Mouse (Mus musculus) forebrain, embryonic 14.5 days (tissue): ENCODE measurements around the gene Aldh3a1. TPM values are rescaled to one million over a fixed set of nuclear protein-coding genes. Genes with fewer than 3 reads are reported as not detected.

Experiments
- ATAC-seq: fragments of 200-750 bp; cut with Nextera tagmentation; 2 replicates; pipeline ENCODE4 v1.8.0; 2017; ENCODE audit warnings: mild to moderate bottlenecking, moderate library complexity
- DNase-seq: peaks from one replicate; pipeline ENCODE4 v3.0.0-alpha.2; 2015; ENCODE audit warnings: low spot score
- H3K27ac ChIP-seq: fragments of 300-500 bp; sonication (generic); 2 replicates; pipeline ENCODE4 v1.5.1; 2014; ENCODE audit warnings: low read depth, mild to moderate bottlenecking, control low read depth, low read length, moderate library complexity
- H3K27me3 ChIP-seq: fragments of 300-500 bp; sonication (generic); replicated peaks from 2 replicates; pipeline ENCODE4 v1.6.1; 2014; ENCODE audit warnings: low read length, control low read depth, mixed read lengths; ENCODE audit not compliant: control insufficient read depth, insufficient read depth
- H3K36me3 ChIP-seq: fragments of 300-500 bp; sonication (generic); 2 replicates; pipeline ENCODE4 v1.6.1; 2014; ENCODE audit warnings: low read length, control low read depth; ENCODE audit not compliant: control insufficient read depth, insufficient read depth
- H3K4me1 ChIP-seq: fragments of 300-500 bp; sonication (generic); 2 replicates; pipeline ENCODE4 v1.6.1; 2014; ENCODE audit warnings: antibody characterized with exemption, low read length, control low read depth; ENCODE audit not compliant: control insufficient read depth, insufficient read depth
- H3K4me2 ChIP-seq: fragments of 300-500 bp; sonication (generic); 2 replicates; pipeline ENCODE4 v1.6.1; 2014; ENCODE audit warnings: mild to moderate bottlenecking, control low read depth, low read length
- H3K4me3 ChIP-seq: fragments of 300-500 bp; sonication (generic); 2 replicates; pipeline ENCODE4 v1.5.1; 2014; ENCODE audit warnings: low read depth, low read length, control low read depth
- H3K9ac ChIP-seq: fragments of 300-500 bp; sonication (generic); 2 replicates; pipeline ENCODE4 v1.6.1; 2014; ENCODE audit warnings: mild to moderate bottlenecking, low read length, control low read depth, moderate library complexity
- H3K9me3 ChIP-seq: fragments of 300-500 bp; sonication (generic); replicated peaks from 2 replicates; pipeline ENCODE4 v1.6.1; 2016; ENCODE audit warnings: low read length, control low read depth, mixed read lengths; ENCODE audit not compliant: control insufficient read depth
- WGBS: fragments of 180-500 bp; shearing (Covaris S2); extraction: QIAGEN DNeasy Blood & Tissue Kit; methylation state at CpG from one replicate; pipeline ENCODE4 v1.1.7; 2014; 5-methylcytosine and 5-hydroxymethylcytosine counted together
- polyA plus RNA-seq: library from polyadenylated mRNA; unstranded; fragments of >200 nt; fragmentation: Nextera tagmentation; extraction: Ambion mirVana; gene quantifications from 2 replicates; pipeline ENCODE4 v1.2.1, GENCODE M21; 2014

Gene Aldh3a1
- polyA plus RNA-seq, 1 experiment from 2014 or later: not detected

- WGBS: 91% methylated on average over 7 of the region's 7 CpGs
- Histone ChIP-seq H3K27ac (no peak overlapping the region), H3K27me3 (no peaks in the 10 kb centered on the region), H3K9ac (no peak overlapping the region), H3K4me2 (no peak overlapping the region), H3K36me3 (peaks cover 27% of the 10 kb centered on the region), H3K4me3 (no peak overlapping the region), H3K4me1 (no peaks in the 10 kb centered on the region), H3K9me3 (no peaks in the 10 kb centered on the region)
- ATAC-seq: no peak
- DNase-seq: no peak
Observed at GRCm38 (mm10) chr11:61244406-61244805, 37.1 kb downstream of the Aldh3a1 start.

- no peak overlapping the region for H3K27ac ChIP-seq
- DNase-seq (no peak), ATAC-seq (no peak)
- H3K4me1 ChIP-seq: no peaks in the 10 kb centered on the region
- H3K9ac ChIP-seq: no peak overlapping the region
- H3K4me2 ChIP-seq: no peak overlapping the region
- WGBS: 67% methylated on average over 10 of the region's 10 CpGs
- H3K9me3 ChIP-seq: no peaks in the 10 kb centered on the region
- peaks cover 62% of the 10 kb centered on the region for H3K36me3 ChIP-seq
- H3K4me3 ChIP-seq: no peak overlapping the region
- H3K27me3 ChIP-seq: no peaks in the 10 kb centered on the region
Observed at GRCm38 (mm10) chr11:61251741-61252140, 44.4 kb downstream of the Aldh3a1 start.

- Histone ChIP-seq H3K4me2 (no peak overlapping the region), H3K4me3 (no peak overlapping the region), H3K9me3 (no peaks in the 10 kb centered on the region), H3K27ac (no peak overlapping the region), H3K4me1 (no peaks in the 10 kb centered on the region), H3K27me3 (no peaks in the 10 kb centered on the region), H3K9ac (no peak overlapping the region), H3K36me3 (peaks cover 67% of the 10 kb centered on the region)
- WGBS: 93% methylated on average over 12 of the region's 12 CpGs
- no peak for ATAC-seq
- no peak for DNase-seq
Observed at GRCm38 (mm10) chr11:61252807-61253206, 45.5 kb downstream of the Aldh3a1 start.

- H3K9ac ChIP-seq: no peak overlapping the region
- no peaks in the 10 kb centered on the region for H3K4me1 ChIP-seq
- H3K27me3 ChIP-seq: no peaks in the 10 kb centered on the region
- no peaks in the 10 kb centered on the region for H3K9me3 ChIP-seq
- no peak overlapping the region for H3K4me3 ChIP-seq
- DNase-seq: no peak
- H3K27ac ChIP-seq: no peak overlapping the region
- ATAC-seq: no peak
- peaks cover 74% of the 10 kb centered on the region for H3K36me3 ChIP-seq
- no peak overlapping the region for H3K4me2 ChIP-seq
- WGBS: 89% methylated on average over 6 of the region's 6 CpGs
Observed at GRCm38 (mm10) chr11:61259106-61259505, 51.8 kb downstream of the Aldh3a1 start.

GRCm38 (mm10) chr11:61262516-61262915 is 55.2 kb downstream of the Aldh3a1 start:
- H3K4me3 ChIP-seq: no peak overlapping the region
- H3K27ac ChIP-seq: no peak overlapping the region
- 92% methylated on average over 14 of the region's 14 CpGs for WGBS
- ATAC-seq (no peak), DNase-seq (no peak)
- H3K27me3 ChIP-seq: no peaks in the 10 kb centered on the region
- no peak overlapping the region for H3K9ac ChIP-seq
- no peak overlapping the region for H3K4me2 ChIP-seq
- H3K9me3 ChIP-seq: no peaks in the 10 kb centered on the region
- H3K4me1 ChIP-seq: no peaks in the 10 kb centered on the region; the same call in 1 of the 2 replicates
- H3K36me3 ChIP-seq: peaks cover 46% of the 10 kb centered on the region

GRCm38 (mm10) chr11:61263841-61264240 is 56.5 kb downstream of the Aldh3a1 start:
- Histone ChIP-seq H3K4me1 (no peaks in the 10 kb centered on the region; the same call in 1 of the 2 replicates), H3K9ac (no peak overlapping the region), H3K4me2 (no peak overlapping the region), H3K36me3 (peaks cover 35% of the 10 kb centered on the region), H3K27ac (no peak overlapping the region), H3K27me3 (0 out of 2 replicates have a peak, but pooled peaks cover 2% of the 10 kb centered on the region), H3K9me3 (no peaks in the 10 kb centered on the region), H3K4me3 (no peak overlapping the region)
- no peak for ATAC-seq
- DNase-seq: no peak
- WGBS: 98% methylated on average over 1 of the region's 1 CpGs

GRCm38 (mm10) chr11:61266551-61267533 is 59.5 kb downstream of the Aldh3a1 start, which contains the start of gene Aldh3a2:
TSS of gene Aldh3a2 (minus strand) at chr11:61267464.
- Histone ChIP-seq H3K4me3 (peak within 1 kb of the TSS; percentile 69), H3K4me2 (peak within 1 kb of the TSS; percentile 72), H3K27ac (peak within 1 kb of the TSS; percentile 90), H3K4me1 (no peaks in the 10 kb centered on the region; the same call in 1 of the 2 replicates), H3K36me3 (peaks cover 14% of the 10 kb centered on the region), H3K27me3 (0 out of 2 replicates have a peak, but pooled peaks cover 8% of the 10 kb centered on the region), H3K9me3 (no peaks in the 10 kb centered on the region), H3K9ac (peak within 1 kb of the TSS; percentile 89)
- peak; percentile 100 for ATAC-seq
- DNase-seq: peak; percentile 97
- WGBS: under 1% methylated on average over 58 of the region's 58 CpGs
